Mouse (Mus musculus) monocyte, adult 2 months (primary cell): ENCODE data around the gene P2ry12.

ENCODE experiments used
- DNase-seq, 2 experiments: peaks; one replicate each; pipeline ENCODE4 v3.0.0; 2022; ENCODE audit warnings: low spot score in 2 of 2, low read depth in 1 of 2

P2ry12 gene

DNA sequence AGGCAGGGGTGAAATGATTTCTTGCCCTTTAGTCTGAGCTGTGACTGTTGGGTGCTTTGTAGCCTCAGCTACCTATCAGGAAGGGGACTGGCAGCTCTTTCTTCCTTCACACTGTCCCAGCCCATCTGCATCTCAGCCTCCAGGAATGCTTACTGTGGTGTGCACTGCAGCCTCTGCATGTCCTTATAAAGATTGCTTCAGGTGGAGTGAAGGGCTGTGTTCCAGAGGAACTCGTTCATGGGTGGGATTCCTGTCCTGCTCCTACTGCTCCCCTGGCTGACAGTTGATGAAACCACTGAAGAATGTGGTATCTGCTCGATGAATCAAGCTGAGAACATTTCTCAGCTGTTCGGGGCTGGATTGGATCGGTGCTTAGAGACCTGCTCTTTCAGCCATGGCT lies 75.3 kb downstream of the P2ry12 start:
- no peak for DNase-seq

- DNase-seq, result no peak
These were observed 77.0 kb downstream of the P2ry12 start for GRCm38 (mm10) chr3:59185662-59186061.

GRCm38 (mm10) chr3:59182129-59182528 lies 80.5 kb downstream of the P2ry12 start:
- no peak for DNase-seq

GRCm38 (mm10) chr3:59181134-59181533 lies 81.5 kb downstream of the P2ry12 start:
- no peak for DNase-seq

GRCm38 (mm10) chr3:59176871-59177270 lies 85.8 kb downstream of the P2ry12 start:
- DNase-seq, result no peak

GRCm38 (mm10) chr3:59175234-59175633 lies 87.4 kb downstream of the P2ry12 start:
- DNase-seq, result no peak

- no peak for DNase-seq
These were observed 88.1 kb downstream of the P2ry12 start for GRCm38 (mm10) chr3:59174426-59175154.

DNA sequence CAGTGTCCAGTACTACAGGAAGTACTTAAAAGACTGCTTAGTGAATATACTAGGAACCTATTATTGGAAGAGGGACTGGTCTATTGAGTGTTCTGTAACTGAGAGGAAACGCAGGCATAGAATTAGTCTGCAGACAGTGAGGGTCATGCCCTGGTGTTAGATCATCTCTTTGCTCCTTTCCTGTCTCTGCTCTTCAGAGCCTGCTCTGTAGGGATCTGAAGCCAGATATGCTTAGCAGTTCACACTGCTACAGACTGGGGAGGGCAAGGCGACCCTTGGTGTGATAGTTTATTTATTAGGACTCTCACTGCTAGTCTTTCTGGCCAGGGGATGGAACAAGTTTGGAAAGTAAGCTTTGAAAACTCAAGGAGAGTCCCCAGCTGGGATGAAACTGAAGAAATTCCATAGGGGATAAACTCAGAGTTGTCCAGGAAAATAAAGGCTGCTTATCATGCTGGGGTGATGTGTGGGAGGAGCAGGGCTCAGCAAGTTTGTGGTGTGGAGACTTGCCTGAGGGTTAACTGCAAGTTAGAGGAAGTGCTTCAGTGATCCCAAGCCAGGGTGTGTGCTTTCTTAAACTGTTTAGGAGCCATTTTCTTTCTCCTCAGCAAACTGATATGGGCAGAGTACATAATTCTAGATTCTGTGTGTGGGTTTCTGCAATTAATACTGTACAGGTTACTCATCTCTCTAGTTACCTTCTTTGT lies 92.6 kb downstream of the P2ry12 start:
- no peak for DNase-seq

DNA sequence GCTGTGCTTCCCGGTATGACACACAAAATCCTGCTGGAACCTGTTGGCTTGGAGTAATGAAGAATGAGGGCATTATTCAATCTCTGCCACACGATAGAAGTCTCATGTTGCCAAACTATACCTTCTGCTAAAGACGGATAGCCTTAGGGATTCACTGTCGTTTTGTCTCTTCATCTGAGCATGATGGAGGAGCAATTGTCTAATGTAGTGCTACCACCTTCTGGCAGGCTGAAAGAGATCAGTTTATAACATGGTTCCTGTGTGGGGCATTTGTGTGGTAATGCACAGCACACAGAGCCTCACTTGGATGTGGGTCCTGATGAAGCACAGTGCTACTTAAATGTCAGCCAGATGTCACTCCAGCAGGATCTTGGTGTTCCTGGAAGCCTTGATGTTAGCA lies 93.5 kb downstream of the P2ry12 start:
- DNase-seq, result no peak

GRCm38 (mm10) chr3:59168476-59168875 lies 94.2 kb downstream of the P2ry12 start:
- no peak for DNase-seq

DNA sequence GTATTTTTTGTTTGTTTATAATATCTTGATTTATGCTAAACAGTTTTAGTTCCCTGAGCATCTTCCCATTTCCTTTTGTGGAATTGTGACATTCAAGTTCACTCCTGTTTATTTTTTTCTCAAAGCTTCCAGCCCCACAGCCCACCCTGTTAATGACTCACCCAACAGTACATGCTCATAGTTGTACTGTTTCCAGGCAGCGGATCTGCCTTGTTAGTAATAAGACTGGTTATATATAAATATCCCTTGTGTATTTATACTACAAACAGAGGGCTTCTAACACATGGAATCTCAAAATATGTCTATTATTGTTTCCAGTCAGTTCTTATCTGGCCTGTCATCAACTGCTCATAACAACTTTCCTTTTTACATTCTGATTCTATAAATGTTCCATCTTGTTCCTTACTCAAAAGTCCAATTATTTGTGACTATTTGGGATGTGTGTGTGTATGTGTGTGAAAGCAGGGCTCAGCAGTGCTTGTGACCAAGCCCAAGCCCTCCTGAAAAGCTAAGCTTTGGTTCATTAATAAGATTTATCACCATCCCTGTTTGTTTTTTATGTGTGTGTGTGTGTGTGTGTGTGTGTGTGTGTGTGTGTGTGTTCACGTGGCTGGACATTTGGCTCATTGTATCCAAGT lies 95.1 kb downstream of the P2ry12 start:
- no peak for DNase-seq
